Mouse (Mus musculus): ENCODE results near the gene Ddah2. TPM values are rescaled to one million over a fixed set of nuclear protein-coding genes. Genes with fewer than 3 reads are reported as not detected.

The Ddah2 gene
- polyA plus RNA-seq (2012; rRNA removed) (271 and 326 TPM in 2 replicates), polyA plus RNA-seq (2014; fragmentation: Nextera tagmentation; extraction: Ambion mirVana) (358 and 403 TPM in 2 replicates)

DNA sequence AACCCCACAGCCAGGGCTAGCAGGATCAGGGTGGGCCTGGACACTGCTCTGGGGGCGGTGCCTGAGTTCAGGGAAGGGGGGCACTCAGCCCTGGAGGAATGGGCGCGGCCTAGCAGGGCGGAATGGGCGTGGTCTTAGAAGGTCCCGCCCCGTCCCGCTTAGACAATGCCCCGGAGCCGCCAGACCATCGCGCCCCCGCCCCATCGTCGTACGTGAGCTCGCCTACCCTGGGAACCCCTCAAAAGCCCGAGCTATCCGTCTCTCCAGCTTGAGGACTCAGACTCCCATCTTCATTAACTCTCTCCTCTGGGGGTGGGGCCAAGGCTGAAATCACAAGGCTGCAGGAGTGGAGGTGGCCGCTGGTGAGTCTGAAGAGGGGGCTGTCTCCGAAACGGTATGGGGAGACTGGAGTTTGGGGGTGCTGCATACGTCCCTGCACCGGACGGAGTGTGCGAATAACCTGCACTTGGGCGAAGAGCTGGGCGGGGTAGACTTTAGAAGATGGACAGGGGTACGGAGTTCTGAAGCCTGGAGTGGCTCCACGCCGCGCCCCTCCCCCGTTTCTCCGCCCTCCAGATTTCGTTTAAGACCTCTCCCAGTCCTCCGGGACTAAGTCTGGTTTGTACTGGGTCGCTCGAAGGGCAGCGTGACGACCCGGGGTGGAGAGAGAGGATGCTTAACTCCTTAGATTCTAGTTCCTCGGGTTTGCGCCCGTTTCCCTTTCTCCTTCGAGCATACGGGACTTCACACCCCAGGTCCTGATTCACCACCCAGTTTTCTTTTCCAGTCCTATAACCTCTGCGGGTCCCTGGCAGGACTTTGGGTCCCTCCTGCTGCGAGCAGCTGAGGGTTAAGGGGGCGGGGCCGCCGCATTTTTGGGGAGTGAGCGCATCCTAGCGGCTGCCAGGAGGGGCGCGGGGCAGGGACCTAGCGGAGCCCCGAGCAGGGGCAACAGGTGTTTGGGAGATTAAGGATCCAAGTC is at the start of gene Ddah2:
TSS of gene Ddah2 (plus strand) at position 125 of the 982 bp plus-strand sequence.
- peak within 1 kb of the TSS; percentile 88 for H3K27ac ChIP-seq (replicated peaks; ENCODE audit: low read depth, low read length)
- no peaks in the 10 kb centered on the region for H3K9me3 ChIP-seq (ENCODE audit: control insufficient read depth, low read length)
- ATAC-seq (ENCODE audit: low FRiP score, low read depth) (peak; percentile 92), DNase-seq (ENCODE audit: low spot score) (peak; percentile 99)
- H3K9ac ChIP-seq (ENCODE audit: low read depth, low read length, severe bottlenecking): peak within 1 kb of the TSS; percentile 80
- peaks cover 12% of the 10 kb centered on the region for H3K4me1 ChIP-seq (ENCODE audit: control insufficient read depth, insufficient read depth, low read length)
- H3K36me3 ChIP-seq (ENCODE audit: control insufficient read depth, insufficient read depth, low read length): peaks cover 69% of the 10 kb centered on the region
- peak within 1 kb of the TSS; percentile 89 for H3K4me2 ChIP-seq (replicated peaks; ENCODE audit: low read depth, low read length, severe bottlenecking)
- peak within 1 kb of the TSS; percentile 61 for H3K4me3 ChIP-seq (replicated peaks; ENCODE audit: low read length)
- under 1% methylated on average over 56 of the region's 57 CpGs for WGBS
- TF ChIP-seq POLR2A (IDR thresholded peaks at IDR 0.05; ENCODE audit: borderline replicate concordance, extremely low read depth, insufficient read depth, insufficient read length): peak; percentile 44; the same call in 1 of the 2 replicates
- H3K27me3 ChIP-seq (ENCODE audit: control insufficient read depth, insufficient read depth, low read length): no peaks in the 10 kb centered on the region

GRCm38 (mm10) chr17:35009586-35009985 is 49.2 kb upstream of the Ddah2 start:
- Histone ChIP-seq H3K4me1 (ENCODE audit: control insufficient read depth, insufficient read depth, low read length) (no peaks in the 10 kb centered on the region), H3K4me2 (replicated peaks; ENCODE audit: low read depth, low read length, severe bottlenecking) (no peak overlapping the region), H3K4me3 (replicated peaks; ENCODE audit: low read length) (no peak overlapping the region), H3K9ac (ENCODE audit: low read depth, low read length, severe bottlenecking) (no peak overlapping the region), H3K27ac (replicated peaks; ENCODE audit: low read depth, low read length) (no peak overlapping the region), H3K36me3 (ENCODE audit: control insufficient read depth, insufficient read depth, low read length) (peaks cover 95% of the 10 kb centered on the region), H3K9me3 (ENCODE audit: control insufficient read depth, low read length) (no peaks in the 10 kb centered on the region), H3K27me3 (ENCODE audit: control insufficient read depth, insufficient read depth, low read length) (no peaks in the 10 kb centered on the region)
- TF ChIP-seq POLR2A (IDR thresholded peaks at IDR 0.05; ENCODE audit: borderline replicate concordance, extremely low read depth, insufficient read depth, insufficient read length): no peak
- DNase-seq (ENCODE audit: low spot score): no peak
- no peak for ATAC-seq (ENCODE audit: low FRiP score, low read depth)
- WGBS: 91% methylated on average over 7 of the region's 7 CpGs

DNA sequence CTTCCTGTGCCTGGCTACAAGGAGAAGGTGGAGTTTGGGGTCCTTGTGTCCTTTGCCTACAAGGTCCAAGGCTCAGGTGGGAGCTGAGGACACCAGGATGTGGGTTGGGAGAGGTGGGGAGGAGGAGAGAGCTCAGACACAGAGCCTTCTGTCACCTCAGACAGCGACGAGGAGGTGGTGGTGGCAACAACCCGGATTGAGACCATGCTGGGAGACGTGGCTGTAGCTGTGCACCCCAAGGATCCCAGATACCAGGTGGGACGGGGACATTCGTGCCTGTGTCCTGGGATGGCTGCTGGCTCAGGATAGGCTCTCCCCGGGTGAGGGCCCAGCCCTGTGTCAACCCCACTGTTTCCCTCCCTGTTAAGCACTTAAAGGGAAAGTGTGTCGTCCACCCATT is 47.4 kb upstream of the Ddah2 start:
- peaks cover 98% of the 10 kb centered on the region for H3K36me3 ChIP-seq (ENCODE audit: control insufficient read depth, insufficient read depth, low read length)
- no peaks in the 10 kb centered on the region for H3K27me3 ChIP-seq (ENCODE audit: control insufficient read depth, insufficient read depth, low read length)
- DNase-seq (ENCODE audit: low spot score) (no peak), ATAC-seq (ENCODE audit: low FRiP score, low read depth) (no peak)
- 94% methylated on average over 8 of the region's 8 CpGs for WGBS
- TF ChIP-seq POLR2A (IDR thresholded peaks at IDR 0.05; ENCODE audit: borderline replicate concordance, extremely low read depth, insufficient read depth, insufficient read length): no peak
- no peak overlapping the region for H3K4me2 ChIP-seq (replicated peaks; ENCODE audit: low read depth, low read length, severe bottlenecking)
- no peak overlapping the region for H3K27ac ChIP-seq (replicated peaks; ENCODE audit: low read depth, low read length)
- H3K9ac ChIP-seq (ENCODE audit: low read depth, low read length, severe bottlenecking): no peak overlapping the region
- no peaks in the 10 kb centered on the region for H3K4me1 ChIP-seq (ENCODE audit: control insufficient read depth, insufficient read depth, low read length)
- no peak overlapping the region for H3K4me3 ChIP-seq (replicated peaks; ENCODE audit: low read length)
- no peaks in the 10 kb centered on the region for H3K9me3 ChIP-seq (ENCODE audit: control insufficient read depth, low read length)

- no peak overlapping the region for H3K9ac ChIP-seq (ENCODE audit: low read depth, low read length, severe bottlenecking)
- no peak for ATAC-seq (ENCODE audit: low FRiP score, low read depth)
- no peaks in the 10 kb centered on the region for H3K9me3 ChIP-seq (ENCODE audit: control insufficient read depth, low read length)
- H3K27ac ChIP-seq (replicated peaks; ENCODE audit: low read depth, low read length): no peak overlapping the region
- WGBS: 86% methylated on average over 13 of the region's 13 CpGs
- H3K36me3 ChIP-seq (ENCODE audit: control insufficient read depth, insufficient read depth, low read length): peaks cover 95% of the 10 kb centered on the region
- no peak overlapping the region for H3K4me3 ChIP-seq (replicated peaks; ENCODE audit: low read length)
- no peaks in the 10 kb centered on the region for H3K27me3 ChIP-seq (ENCODE audit: control insufficient read depth, insufficient read depth, low read length)
- no peaks in the 10 kb centered on the region for H3K4me1 ChIP-seq (ENCODE audit: control insufficient read depth, insufficient read depth, low read length)
- TF ChIP-seq POLR2A (IDR thresholded peaks at IDR 0.05; ENCODE audit: borderline replicate concordance, extremely low read depth, insufficient read depth, insufficient read length): no peak
- H3K4me2 ChIP-seq (replicated peaks; ENCODE audit: low read depth, low read length, severe bottlenecking): no peak overlapping the region
- no peak for DNase-seq (ENCODE audit: low spot score)
These were observed 46.4 kb upstream of the Ddah2 start for GRCm38 (mm10) chr17:35012430-35012829.

DNA sequence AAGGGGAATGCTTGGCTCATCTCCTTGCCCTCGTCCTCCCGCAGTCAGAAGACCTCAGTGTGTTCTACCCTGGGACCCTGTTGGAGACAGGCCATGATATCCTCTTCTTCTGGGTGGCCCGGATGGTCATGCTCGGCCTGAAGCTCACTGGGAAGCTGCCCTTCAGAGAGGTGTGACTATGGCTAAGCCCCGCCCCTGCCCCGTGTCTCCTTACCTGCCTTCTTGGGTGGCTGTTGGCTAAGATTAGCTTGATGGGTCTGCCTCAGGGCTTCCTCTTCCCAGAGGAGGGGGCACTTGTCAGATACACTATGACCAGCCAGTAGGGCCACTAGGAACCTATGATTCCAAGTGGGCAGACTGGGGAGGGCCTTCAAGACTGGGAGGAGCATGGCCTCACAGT is 45.6 kb upstream of the Ddah2 start:
- no peak overlapping the region for H3K9ac ChIP-seq (ENCODE audit: low read depth, low read length, severe bottlenecking)
- ATAC-seq (ENCODE audit: low FRiP score, low read depth): no peak

More for the DNA sequence above, 45.6 kb upstream of the Ddah2 start:
- WGBS: 89% methylated on average over 6 of the region's 6 CpGs
- Histone ChIP-seq H3K4me2 (replicated peaks; ENCODE audit: low read depth, low read length, severe bottlenecking) (no peak overlapping the region), H3K4me1 (ENCODE audit: control insufficient read depth, insufficient read depth, low read length) (no peaks in the 10 kb centered on the region), H3K36me3 (ENCODE audit: control insufficient read depth, insufficient read depth, low read length) (peaks cover 87% of the 10 kb centered on the region), H3K9me3 (ENCODE audit: control insufficient read depth, low read length) (no peaks in the 10 kb centered on the region), H3K4me3 (replicated peaks; ENCODE audit: low read length) (no peak overlapping the region), H3K27ac (replicated peaks; ENCODE audit: low read depth, low read length) (no peak overlapping the region), H3K27me3 (ENCODE audit: control insufficient read depth, insufficient read depth, low read length) (no peaks in the 10 kb centered on the region)
- no peak for TF ChIP-seq POLR2A (IDR thresholded peaks at IDR 0.05; ENCODE audit: borderline replicate concordance, extremely low read depth, insufficient read depth, insufficient read length)
- no peak for DNase-seq (ENCODE audit: low spot score)
